Mouse (Mus musculus) neural tube, embryonic 11.5 days (tissue): ENCODE results near the gene Car2. TPM values are rescaled to one million over a fixed set of nuclear protein-coding genes. Genes with fewer than 3 reads are reported as not detected.

Experiments
- ATAC-seq: fragments of 200-750 bp; cut with Nextera tagmentation; 2 replicates; pipeline ENCODE4 v1.8.0; 2017; ENCODE audit warnings: moderate number of reproducible peaks, mild to moderate bottlenecking, moderate TSS enrichment, moderate library complexity; ENCODE audit not compliant: insufficient read depth, low FRiP score, low TSS enrichment
- DNase-seq: peaks from one replicate; pipeline ENCODE4 v3.0.0-alpha.2; 2015; ENCODE audit warnings: low spot score
- H3K27ac ChIP-seq: fragments of 300-500 bp; sonication (generic); 2 replicates; pipeline ENCODE4 v1.5.1; 2014; ENCODE audit warnings: low read depth, mild to moderate bottlenecking, low read length
- H3K27me3 ChIP-seq: fragments of 300-500 bp; sonication (generic); 2 replicates; pipeline ENCODE4 v1.6.1; 2014; ENCODE audit warnings: mild to moderate bottlenecking, low read length, mixed read lengths; ENCODE audit not compliant: control insufficient read depth, insufficient read depth
- H3K36me3 ChIP-seq: fragments of 300-500 bp; sonication (generic); 2 replicates; pipeline ENCODE4 v1.6.1; 2014; ENCODE audit warnings: mild to moderate bottlenecking, low read length, moderate library complexity, mixed read lengths; ENCODE audit not compliant: control insufficient read depth, insufficient read depth
- H3K4me1 ChIP-seq: fragments of 300-500 bp; sonication (generic); 2 replicates; pipeline ENCODE4 v1.6.1; 2014; ENCODE audit warnings: low read length, mixed read lengths; ENCODE audit not compliant: control insufficient read depth, insufficient read depth
- H3K4me2 ChIP-seq: fragments of 300-500 bp; sonication (generic); 2 replicates; pipeline ENCODE4 v1.6.1; 2014; ENCODE audit warnings: low read depth, mild to moderate bottlenecking, moderate library complexity
- H3K4me3 ChIP-seq: fragments of 300-500 bp; sonication (generic); 2 replicates; pipeline ENCODE4 v1.5.1; 2014; ENCODE audit warnings: low read depth, low read length
- H3K9ac ChIP-seq: fragments of 300-500 bp; sonication (generic); 2 replicates; pipeline ENCODE4 v1.6.1; 2014; ENCODE audit warnings: mild to moderate bottlenecking, low read length
- H3K9me3 ChIP-seq: fragments of 300-500 bp; sonication (generic); 2 replicates; pipeline ENCODE4 v1.6.1; 2016; ENCODE audit warnings: low read length; ENCODE audit not compliant: control insufficient read depth
- WGBS: fragments of 180-500 bp; shearing (Covaris S2); extraction: QIAGEN DNeasy Blood & Tissue Kit; methylation state at CpG from one replicate; pipeline ENCODE4 v1.1.7; 2014; 5-methylcytosine and 5-hydroxymethylcytosine counted together
- polyA plus RNA-seq: library from polyadenylated mRNA; unstranded; fragments of >200 nt; fragmentation: Nextera tagmentation; extraction: Ambion mirVana; gene quantifications from 2 replicates; pipeline ENCODE4 v1.2.1, GENCODE M21; 2014

Car2 gene
- polyA plus RNA-seq = 85.3 and 85.6 TPM in 2 replicates

DNA sequence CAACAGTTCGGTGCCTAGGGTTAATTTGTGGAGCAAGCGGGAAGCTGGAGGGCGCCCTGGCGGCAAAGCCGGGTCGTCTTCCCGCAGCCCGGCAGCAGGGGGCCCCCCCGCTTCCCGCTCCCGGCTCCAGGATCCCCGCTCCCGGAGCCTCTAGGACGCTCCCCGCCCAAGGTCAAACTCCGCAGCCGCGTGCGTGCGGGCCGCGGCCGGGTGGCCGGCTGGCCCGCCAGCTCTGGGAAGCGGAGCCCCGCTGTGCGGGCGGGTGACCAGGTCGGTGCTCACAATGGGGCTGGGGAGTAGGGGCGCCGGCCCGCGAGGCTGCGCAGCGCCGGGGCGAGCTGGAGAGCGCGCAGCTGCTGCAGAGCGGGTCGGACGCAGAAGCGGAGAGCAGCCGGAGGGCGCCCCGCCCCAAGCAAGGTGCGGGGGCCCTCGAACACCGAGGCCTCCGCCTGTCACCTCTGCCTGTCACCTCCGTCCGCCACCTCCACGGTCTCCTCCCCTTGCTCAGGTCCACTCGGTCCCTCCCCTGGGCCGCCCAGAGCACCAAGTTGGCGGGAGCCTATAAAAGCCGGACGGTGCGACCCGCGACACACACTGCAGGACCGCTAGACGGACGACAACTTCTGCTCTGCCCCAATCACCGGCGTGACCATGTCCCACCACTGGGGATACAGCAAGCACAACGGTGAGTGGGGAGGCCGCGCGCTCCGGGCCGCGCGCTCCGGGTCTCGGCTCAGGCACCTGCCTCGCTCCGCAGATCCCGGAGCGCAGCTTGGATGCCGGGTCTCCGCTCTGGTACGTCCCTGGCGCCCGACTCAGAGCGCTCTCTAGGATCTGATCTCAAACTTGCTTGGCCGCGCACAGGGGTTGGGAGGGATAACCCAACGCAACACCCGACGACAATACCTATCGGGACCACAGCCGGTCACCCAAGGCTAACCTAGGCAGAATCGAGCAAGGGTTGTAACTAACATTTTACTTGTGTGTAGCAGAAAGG lies at the start of gene Car2:
Gene Car2 (plus strand): TSS at position 172 of the 997 bp plus-strand sequence.
- ATAC-seq = peak; percentile 88
- H3K4me1 ChIP-seq = no peaks in the 10 kb centered on the region
- under 1% methylated on average over 64 of the region's 95 CpGs for WGBS

GRCm38 (mm10) chr3:14838936-14839335 lies 47.1 kb upstream of the Car2 start:
- H3K9me3 ChIP-seq = no peaks in the 10 kb centered on the region
- no peak overlapping the region for H3K4me3 ChIP-seq
- H3K4me1 ChIP-seq = no peaks in the 10 kb centered on the region
- H3K36me3 ChIP-seq = no peaks in the 10 kb centered on the region
- no peak overlapping the region for H3K4me2 ChIP-seq
- 94% methylated on average over 1 of the region's 1 CpGs for WGBS
- H3K9ac ChIP-seq = no peak overlapping the region
- ATAC-seq (no peak), DNase-seq (no peak)
- H3K27me3 ChIP-seq = no peaks in the 10 kb centered on the region
- H3K27ac ChIP-seq = no peak overlapping the region

More for the DNA sequence above, at the start of gene Car2:
- peak within 1 kb of the TSS; percentile 77 for H3K4me2 ChIP-seq
- no peaks in the 10 kb centered on the region for H3K27me3 ChIP-seq
- H3K36me3 ChIP-seq = no peaks in the 10 kb centered on the region
- H3K9me3 ChIP-seq = no peaks in the 10 kb centered on the region
- peak; percentile 82 for DNase-seq
- peak within 1 kb of the TSS; percentile 51 for H3K4me3 ChIP-seq
- peak within 1 kb of the TSS; percentile 72 for H3K9ac ChIP-seq
- no peak within 1 kb of the TSS for H3K27ac ChIP-seq

- WGBS = 77% methylated on average over 3 of the region's 3 CpGs
- Histone ChIP-seq H3K4me3 (no peak overlapping the region), H3K27ac (no peak overlapping the region), H3K9me3 (no peaks in the 10 kb centered on the region), H3K4me2 (no peak overlapping the region), H3K4me1 (no peaks in the 10 kb centered on the region), H3K27me3 (no peaks in the 10 kb centered on the region), H3K36me3 (no peaks in the 10 kb centered on the region), H3K9ac (no peak overlapping the region)
- ATAC-seq = no peak
- DNase-seq = no peak
Observed at GRCm38 (mm10) chr3:14839466-14840118, 46.5 kb upstream of the Car2 start.

- 90% methylated on average over 2 of the region's 2 CpGs for WGBS
- DNase-seq (no peak), ATAC-seq (no peak)
- no peak overlapping the region for H3K27ac ChIP-seq
- no peak overlapping the region for H3K4me3 ChIP-seq
- H3K36me3 ChIP-seq = no peaks in the 10 kb centered on the region
- H3K9ac ChIP-seq = no peak overlapping the region
- H3K4me1 ChIP-seq = no peaks in the 10 kb centered on the region
- no peaks in the 10 kb centered on the region for H3K27me3 ChIP-seq
- no peak overlapping the region for H3K4me2 ChIP-seq
- H3K9me3 ChIP-seq = no peaks in the 10 kb centered on the region
Observed at GRCm38 (mm10) chr3:14848587-14849254, 37.4 kb upstream of the Car2 start.

- Histone ChIP-seq H3K27ac (no peak overlapping the region), H3K27me3 (no peaks in the 10 kb centered on the region), H3K9me3 (no peaks in the 10 kb centered on the region), H3K4me1 (no peaks in the 10 kb centered on the region), H3K4me2 (no peak overlapping the region), H3K36me3 (no peaks in the 10 kb centered on the region), H3K9ac (no peak overlapping the region), H3K4me3 (no peak overlapping the region)
- ATAC-seq (no peak), DNase-seq (no peak)
- 75% methylated on average over 5 of the region's 5 CpGs for WGBS
Observed at GRCm38 (mm10) chr3:14853966-14854365, 32.1 kb upstream of the Car2 start.

DNA sequence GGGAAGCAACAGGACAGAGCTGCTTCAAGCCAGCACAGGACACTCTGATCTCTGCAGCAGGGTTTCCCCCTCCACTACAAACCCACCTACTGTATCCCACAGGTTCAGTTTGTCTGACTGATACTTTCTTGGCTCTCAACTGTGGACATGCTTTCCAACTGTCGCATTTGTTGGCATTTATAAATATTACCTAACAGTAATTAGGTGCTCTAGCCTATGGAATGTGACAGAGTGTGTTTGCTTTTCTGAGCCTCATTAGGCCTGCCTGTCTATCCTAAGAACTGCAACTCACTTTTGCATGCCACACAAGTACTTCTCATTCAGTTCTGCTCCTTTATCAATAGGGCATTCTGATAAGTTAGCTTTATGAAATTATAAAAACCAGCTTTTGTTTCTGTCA lies 31.6 kb upstream of the Car2 start:
- ATAC-seq (no peak), DNase-seq (no peak)
- no peak overlapping the region for H3K4me3 ChIP-seq
- H3K27me3 ChIP-seq = no peaks in the 10 kb centered on the region
- no peaks in the 10 kb centered on the region for H3K4me1 ChIP-seq
- no peaks in the 10 kb centered on the region for H3K36me3 ChIP-seq
- no peaks in the 10 kb centered on the region for H3K9me3 ChIP-seq
- no peak overlapping the region for H3K4me2 ChIP-seq
- H3K9ac ChIP-seq = no peak overlapping the region
- no peak overlapping the region for H3K27ac ChIP-seq
- WGBS = 73% methylated on average over 1 of the region's 1 CpGs

- Histone ChIP-seq H3K9ac (no peak overlapping the region), H3K36me3 (no peaks in the 10 kb centered on the region), H3K4me3 (no peak overlapping the region), H3K4me1 (no peaks in the 10 kb centered on the region), H3K27ac (no peak overlapping the region), H3K27me3 (no peaks in the 10 kb centered on the region), H3K9me3 (no peaks in the 10 kb centered on the region), H3K4me2 (no peak overlapping the region)
- 84% methylated on average over 3 of the region's 3 CpGs for WGBS
- ATAC-seq (no peak), DNase-seq (no peak)
Observed at GRCm38 (mm10) chr3:14857874-14858273, 28.2 kb upstream of the Car2 start.

GRCm38 (mm10) chr3:14860291-14860690 lies 25.8 kb upstream of the Car2 start:
- Histone ChIP-seq H3K9ac (no peak overlapping the region), H3K4me1 (no peaks in the 10 kb centered on the region), H3K4me2 (no peak overlapping the region), H3K9me3 (no peaks in the 10 kb centered on the region), H3K36me3 (no peaks in the 10 kb centered on the region), H3K27me3 (no peaks in the 10 kb centered on the region), H3K4me3 (no peak overlapping the region), H3K27ac (no peak overlapping the region)
- ATAC-seq (no peak), DNase-seq (no peak)
- WGBS = 83% methylated on average over 3 of the region's 3 CpGs
